Mouse (Mus musculus) left cerebral cortex, postnatal 10 days (tissue): ENCODE measurements around the gene Zbtb2. TPM values are rescaled to one million over a fixed set of nuclear protein-coding genes. Genes with fewer than 3 reads are reported as not detected.

Source experiments
- DNase-seq, 2 experiments: peaks; one replicate each; pipeline ENCODE4 v3.0.0; 2021 to 2022; ENCODE audit warnings: low spot score in 2 of 2, mixed read lengths in 1 of 2; ENCODE audit errors: extremely low spot score in 1 of 2
- intact Hi-C: fragments of 180-260 bp; cut with DNase I; formaldehyde crosslinking; loops from one replicate; pipeline ENCODE4 v1.15.1; 2025
- total RNA-seq, 2 experiments: library from RNA; stranded (reverse); gene quantifications; 2 replicates each; pipeline ENCODE4 v1.2.3; 2021

Gene Zbtb2
- total RNA-seq, 2 experiments from 2014 or later, result 9.3 to 9.4 TPM

GRCm38 (mm10) chr10:4389036-4389435 lies 1.1 kb upstream of the Zbtb2 start:
- no peak for DNase-seq
- intact Hi-C loops, result no loop called here

- intact Hi-C loops, result no loop called here
- DNase-seq, result no peak
These were observed 457 bp upstream of the Zbtb2 start for GRCm38 (mm10) chr10:4388384-4388745.

GRCm38 (mm10) chr10:4386609-4387591 lies 1.0 kb downstream of the Zbtb2 start:
- intact Hi-C loops, result no loop called here
- peak; percentile 91 to 98 for DNase-seq

- intact Hi-C loops, result no loop called here
- DNase-seq, result peak in 1 of 2 experiments; percentile 42
These were observed 3.7 kb downstream of the Zbtb2 start for GRCm38 (mm10) chr10:4384244-4384643.

- no peak for DNase-seq
- intact Hi-C loops, result no loop called here
These were observed 7.2 kb downstream of the Zbtb2 start for GRCm38 (mm10) chr10:4380748-4381147.

GRCm38 (mm10) chr10:4376931-4377330 lies 11.0 kb downstream of the Zbtb2 start:
- DNase-seq, result no peak
- intact Hi-C loops, result no loop called here

GRCm38 (mm10) chr10:4376461-4376860 lies 11.4 kb downstream of the Zbtb2 start:
- no peak for DNase-seq
- intact Hi-C loops, result no loop called here

- intact Hi-C loops, result no loop called here
- no peak for DNase-seq
These were observed 12.6 kb downstream of the Zbtb2 start for GRCm38 (mm10) chr10:4375267-4375666.

GRCm38 (mm10) chr10:4374734-4375133 lies 13.2 kb downstream of the Zbtb2 start:
- intact Hi-C loops, result no loop called here
- no peak for DNase-seq

- no peak for DNase-seq
- intact Hi-C loops, result no loop called here
These were observed 13.7 kb downstream of the Zbtb2 start for GRCm38 (mm10) chr10:4374239-4374638.

- intact Hi-C loops, result no loop called here
- DNase-seq, result no peak
These were observed 14.3 kb downstream of the Zbtb2 start for GRCm38 (mm10) chr10:4373558-4373957.

GRCm38 (mm10) chr10:4372011-4372410 lies 15.9 kb downstream of the Zbtb2 start:
- intact Hi-C loops, result no loop called here
- DNase-seq, result peak in 1 of 2 experiments; percentile 56

GRCm38 (mm10) chr10:4370105-4370504 lies 17.8 kb downstream of the Zbtb2 start:
- no peak for DNase-seq
- intact Hi-C loops, result no loop called here

- intact Hi-C loops, result no loop called here
These were observed 23.3 kb downstream of the Zbtb2 start for GRCm38 (mm10) chr10:4364618-4365017.

GRCm38 (mm10) chr10:4357435-4357834 lies 30.5 kb downstream of the Zbtb2 start:
- no peak for DNase-seq
- intact Hi-C loops, result no loop called here

More at GRCm38 (mm10) chr10:4364618-4365017, 23.3 kb downstream of the Zbtb2 start:
- DNase-seq, result no peak

- DNase-seq, result no peak
- intact Hi-C loops, result no loop called here
These were observed 31.3 kb downstream of the Zbtb2 start for GRCm38 (mm10) chr10:4356640-4357039.

- intact Hi-C loops, result no loop called here
These were observed 31.9 kb downstream of the Zbtb2 start for GRCm38 (mm10) chr10:4355882-4356451.

GRCm38 (mm10) chr10:4354371-4355260 lies 33.3 kb downstream of the Zbtb2 start:
- intact Hi-C loops, result no loop called here
- no peak for DNase-seq

More at GRCm38 (mm10) chr10:4355882-4356451, 31.9 kb downstream of the Zbtb2 start:
- no peak for DNase-seq

GRCm38 (mm10) chr10:4347591-4347990 lies 40.3 kb downstream of the Zbtb2 start:
- intact Hi-C loops, result loop anchor here (10.0 kb wide), 1 partner anchor 813 kb away; no protein-coding TSS in a partner anchor
- no peak for DNase-seq
